Comparison of ENCODE assay signal across 7 mouse cellular contexts in genomic region chr5:23674829-23675498, GRCm38 (mm10). TPM values are rescaled to one million over a fixed set of nuclear protein-coding genes. Genes with fewer than 3 reads are reported as not detected.
DNase-seq lines count a peak whose midpoint lies in the region; ATAC-seq and TF ChIP-seq lines count a peak whose summit lies in the region.

No protein-coding gene starts in this region.

- peak overlapping the region; percentile 100 for H3K4me2 ChIP-seq in intestine, postnatal 0 days (replicated peaks; ENCODE audit: low read depth)
- peak overlapping the region; percentile 78 for H3K4me2 ChIP-seq in limb, embryonic 12.5 days
- H3K4me2 ChIP-seq in midbrain, embryonic 14.5 days (ENCODE audit: low read length): peak overlapping the region; percentile 85

- peak; percentile 48 for TF ChIP-seq CTCF in intestine, postnatal 0 days (IDR thresholded peaks at IDR 0.05; ENCODE audit: low read depth)

- peak; percentile 83 for DNase-seq in adrenal gland, adult 2 months
- peak; percentile 81 for DNase-seq in embryo, embryonic 11 days
- peak; percentile 38 to 67 for DNase-seq in gastrocnemius, postnatal 4 days (ENCODE audit: low spot score in 2 of 2)
- peak; percentile 84 for DNase-seq in midbrain, embryonic 14.5 days
- peak; percentile 14 to 37 for DNase-seq in spleen, adult 18-20 months

- no peaks in the 10 kb centered on the region for H3K27me3 ChIP-seq in intestine, postnatal 0 days (replicated peaks; ENCODE audit: control insufficient read depth, insufficient read depth, low read length)
- H3K27me3 ChIP-seq in limb, embryonic 12.5 days: no peaks in the 10 kb centered on the region
- no peaks in the 10 kb centered on the region for H3K27me3 ChIP-seq in midbrain, embryonic 14.5 days (ENCODE audit: control insufficient read depth, insufficient read depth, low read length)

- peak overlapping the region; percentile 53 for H3K9ac ChIP-seq in intestine, postnatal 0 days (ENCODE audit: low read depth, low read length)
- H3K9ac ChIP-seq in limb, embryonic 12.5 days (replicated peaks): peak overlapping the region; percentile 84
- H3K9ac ChIP-seq in midbrain, embryonic 14.5 days (replicated peaks; ENCODE audit: low read length): peak overlapping the region; percentile 84

- under 1% methylated on average over 61 of the region's 61 CpGs for WGBS in intestine, postnatal 0 days
- 1% methylated on average over 61 of the region's 61 CpGs for WGBS in limb, embryonic 12.5 days
- under 1% methylated on average over 61 of the region's 61 CpGs for WGBS in midbrain, embryonic 14.5 days

- no peaks in the 10 kb centered on the region for H3K36me3 ChIP-seq in intestine, postnatal 0 days (ENCODE audit: control insufficient read depth, insufficient read depth)
- H3K36me3 ChIP-seq in limb, embryonic 12.5 days: no peaks in the 10 kb centered on the region
- no peaks in the 10 kb centered on the region for H3K36me3 ChIP-seq in midbrain, embryonic 14.5 days (ENCODE audit: control insufficient read depth, insufficient read depth, low read length)

- H3K4me1 ChIP-seq in intestine, postnatal 0 days (replicated peaks; ENCODE audit: control insufficient read depth, insufficient read depth, low read length): no peaks in the 10 kb centered on the region
- peaks cover 11% of the 10 kb centered on the region for H3K4me1 ChIP-seq in limb, embryonic 12.5 days (replicated peaks)
- peaks cover 5% of the 10 kb centered on the region; the same call in 1 of the 2 replicates for H3K4me1 ChIP-seq in midbrain, embryonic 14.5 days (ENCODE audit: control insufficient read depth, insufficient read depth, low read length)

- H3K9me3 ChIP-seq in intestine, postnatal 0 days (ENCODE audit: control insufficient read depth): no peaks in the 10 kb centered on the region
- no peaks in the 10 kb centered on the region for H3K9me3 ChIP-seq in limb, embryonic 12.5 days
- H3K9me3 ChIP-seq in midbrain, embryonic 14.5 days (ENCODE audit: control insufficient read depth, low read length): no peaks in the 10 kb centered on the region

- peak; percentile 41 for ATAC-seq in intestine, postnatal 0 days
- ATAC-seq in limb, embryonic 12.5 days (ENCODE audit: insufficient number of reproducible peaks, insufficient read depth, low FRiP score, low TSS enrichment, low read depth): peak; percentile 56; the same call in 1 of the 2 replicates
- ATAC-seq in midbrain, embryonic 14.5 days (ENCODE audit: low FRiP score, low TSS enrichment): peak; percentile 71

- peak overlapping the region; percentile 87 for H3K4me3 ChIP-seq in intestine, postnatal 0 days (ENCODE audit: low read depth, low read length)
- peak overlapping the region; percentile 92 for H3K4me3 ChIP-seq in limb, embryonic 12.5 days (replicated peaks)
- peak overlapping the region; percentile 94 for H3K4me3 ChIP-seq in midbrain, embryonic 14.5 days (replicated peaks; ENCODE audit: low read depth, low read length)

- H3K27ac ChIP-seq in intestine, postnatal 0 days (ENCODE audit: low read depth, low read length): no peak overlapping the region
- peak overlapping the region; percentile 84 for H3K27ac ChIP-seq in limb, embryonic 12.5 days
- H3K27ac ChIP-seq in midbrain, embryonic 14.5 days (replicated peaks; ENCODE audit: low read depth, low read length): peak overlapping the region; percentile 88

RNA-seq across cellular contexts. Expression of gene Srpk2, which starts 9.5 kb away (rescaled TPM):
- 10 to 100 TPM; 51.5 to 54.2 TPM for total RNA-seq in adrenal gland, adult 2 months (2021)
- 1.8 and 2.3 TPM in 2 replicates for polyA plus RNA-seq in adrenal gland, adult 2 months (2012; rRNA removed)
- 10 to 100 TPM; 47.2 to 56.2 TPM for total RNA-seq in gastrocnemius, postnatal 4 days (2021)
- polyA plus RNA-seq in intestine, postnatal 0 days (2015; fragmentation: Nextera tagmentation; extraction: Ambion mirVana): 21.3 and 28.5 TPM in 2 replicates
- polyA plus RNA-seq in limb, embryonic 12.5 days (2016; fragmentation: Nextera tagmentation; extraction: Ambion mirVana): 63.0 and 65.7 TPM in 2 replicates
- 113 and 121 TPM in 2 replicates for polyA plus RNA-seq in midbrain, embryonic 14.5 days (2014; fragmentation: Nextera tagmentation; extraction: Ambion mirVana)

Comparison
In these comparisons a context has a peak if more than half of its experiments do, and no peak if none do; other contexts are left out.
1. DNase-seq: peak in every context shown above with its lines; median percentile 84 in midbrain, embryonic 14.5 days; 83 in adrenal gland, adult 2 months; 81 in embryo, embryonic 11 days; 52 in gastrocnemius, postnatal 4 days; 26 in spleen, adult 18-20 months.